Mouse (Mus musculus): ENCODE measurements around the gene Map1s. TPM values are rescaled to one million over a fixed set of nuclear protein-coding genes. Genes with fewer than 3 reads are reported as not detected.
A peak's percentile ranks its signal among the peaks of the same experiment; 100 is the strongest.

Map1s gene
- polyA plus RNA-seq (2015; fragmentation: Nextera tagmentation; extraction: Ambion mirVana) = 60.1 and 62.0 TPM in 2 replicates

DNA sequence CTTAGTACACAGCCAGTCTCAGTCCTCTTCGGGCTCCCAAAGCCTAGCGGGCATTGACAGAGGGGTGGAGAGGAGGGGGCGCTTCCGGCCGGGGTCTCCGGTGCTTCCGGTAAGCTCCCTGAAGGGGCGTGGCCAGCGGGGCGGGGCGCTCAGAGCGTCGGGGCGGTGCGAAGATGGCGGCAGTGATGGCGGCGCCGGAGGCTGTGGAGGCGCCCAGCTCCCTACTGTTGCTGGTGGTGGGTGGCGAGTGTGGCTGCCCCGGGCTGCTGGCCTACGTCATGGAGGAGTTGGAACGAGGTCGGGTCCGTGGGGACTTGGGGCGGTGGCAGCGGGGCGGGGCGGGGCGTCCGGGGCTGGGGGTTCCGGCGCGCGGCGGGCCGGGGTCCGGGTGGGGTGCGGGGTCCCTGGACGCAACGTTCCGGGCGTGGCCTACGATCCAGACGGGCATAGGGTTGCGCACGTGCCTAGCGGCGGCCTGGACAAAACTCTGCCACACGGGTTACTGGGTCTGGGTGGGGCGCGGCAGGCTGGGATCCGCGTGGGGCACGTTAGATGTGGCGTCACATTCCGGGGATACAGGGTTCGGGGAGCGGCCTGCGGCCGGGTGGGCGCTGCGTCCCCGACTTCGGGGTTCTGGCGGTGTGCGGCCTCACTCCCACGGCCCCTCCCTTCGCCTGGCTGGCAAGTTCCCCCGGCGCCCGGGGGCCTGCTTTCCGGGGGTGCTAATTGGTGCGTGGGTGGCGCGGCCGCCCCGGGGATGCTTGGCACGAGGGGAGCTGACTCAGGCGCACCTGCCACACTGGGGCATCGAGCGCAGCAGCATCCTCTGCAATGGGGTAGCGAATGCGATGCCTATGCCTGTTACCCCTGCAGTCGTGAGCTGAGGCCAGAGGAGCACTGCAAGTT is at the start of gene Map1s:
Gene Map1s (plus strand): TSS at position 102 of the 906 bp plus-strand sequence.
- WGBS = under 1% methylated on average over 80 of the region's 86 CpGs
- Histone ChIP-seq H3K4me1 (peaks cover 19% of the 10 kb centered on the region), H3K4me2 (replicated peaks) (peak within 1 kb of the TSS; percentile 93)

GRCm38 (mm10) chr8:70856028-70856427 is 49.7 kb upstream of the Map1s start:
- ATAC-seq (replicated peaks) = no peak
- H3K36me3 ChIP-seq = 0 out of 2 replicates have a peak, but pooled peaks cover 2% of the 10 kb centered on the region
- 69% methylated on average over 5 of the region's 5 CpGs for WGBS
- H3K4me1 ChIP-seq = peaks cover 17% of the 10 kb centered on the region
- no peak overlapping the region for H3K4me3 ChIP-seq
- no peak overlapping the region for H3K9ac ChIP-seq (replicated peaks)
- H3K9me3 ChIP-seq = no peaks in the 10 kb centered on the region
- H3K4me2 ChIP-seq (replicated peaks) = no peak overlapping the region
- no peak overlapping the region for H3K27ac ChIP-seq (replicated peaks)
- H3K27me3 ChIP-seq = no peaks in the 10 kb centered on the region

More for the DNA sequence above, at the start of gene Map1s:
- Histone ChIP-seq H3K27me3 (peaks cover 7% of the 10 kb centered on the region; the same call in 1 of the 2 replicates), H3K9ac (replicated peaks) (peak within 1 kb of the TSS; percentile 87), H3K4me3 (peak within 1 kb of the TSS; percentile 95), H3K36me3 (no peaks in the 10 kb centered on the region), H3K9me3 (no peaks in the 10 kb centered on the region), H3K27ac (replicated peaks) (peak within 1 kb of the TSS; percentile 96)
- peak; percentile 95 for ATAC-seq (replicated peaks)

GRCm38 (mm10) chr8:70856541-70857197 is 49.1 kb upstream of the Map1s start:
- H3K4me1 ChIP-seq = peaks cover 17% of the 10 kb centered on the region
- peak overlapping the region; percentile 78 for H3K4me2 ChIP-seq (replicated peaks)
- no peaks in the 10 kb centered on the region for H3K9me3 ChIP-seq
- peak overlapping the region; percentile 48 for H3K4me3 ChIP-seq
- H3K27ac ChIP-seq (replicated peaks) = no peak overlapping the region
- ATAC-seq (replicated peaks) = peak; percentile 76
- H3K9ac ChIP-seq (replicated peaks) = peak overlapping the region; percentile 49
- no peaks in the 10 kb centered on the region for H3K27me3 ChIP-seq
- 6% methylated on average over 33 of the region's 33 CpGs for WGBS
- H3K36me3 ChIP-seq = 0 out of 2 replicates have a peak, but pooled peaks cover 2% of the 10 kb centered on the region

- no peaks in the 10 kb centered on the region for H3K27me3 ChIP-seq
- WGBS = 10% methylated on average over 4 of the region's 4 CpGs
- H3K36me3 ChIP-seq = 0 out of 2 replicates have a peak, but pooled peaks cover 2% of the 10 kb centered on the region
- no peak for ATAC-seq (replicated peaks)
- peak overlapping the region; percentile 48; the same call in 1 of the 2 replicates for H3K4me3 ChIP-seq
- no peak overlapping the region for H3K9ac ChIP-seq (replicated peaks)
- peaks cover 25% of the 10 kb centered on the region for H3K4me1 ChIP-seq
- H3K4me2 ChIP-seq (replicated peaks) = peak overlapping the region; percentile 78; the same call in 1 of the 2 replicates
- no peak overlapping the region for H3K27ac ChIP-seq (replicated peaks)
- no peaks in the 10 kb centered on the region for H3K9me3 ChIP-seq
These were observed 48.2 kb upstream of the Map1s start for GRCm38 (mm10) chr8:70857516-70857915.

GRCm38 (mm10) chr8:70862824-70863641 is 42.7 kb upstream of the Map1s start, which contains the start of gene Kcnn1:
Gene Kcnn1 (minus strand): TSS chr8:70863258.
- Histone ChIP-seq H3K27ac (replicated peaks) (peak within 1 kb of the TSS; percentile 97), H3K27me3 (no peaks in the 10 kb centered on the region; the same call in 1 of the 2 replicates), H3K4me3 (peak within 1 kb of the TSS; percentile 57), H3K4me2 (replicated peaks) (peak within 1 kb of the TSS; percentile 92), H3K4me1 (peaks cover 46% of the 10 kb centered on the region), H3K9me3 (no peaks in the 10 kb centered on the region), H3K9ac (replicated peaks) (peak within 1 kb of the TSS; percentile 58), H3K36me3 (peaks cover 2% of the 10 kb centered on the region; the same call in 1 of the 2 replicates)
- WGBS = 1% methylated on average over 55 of the region's 55 CpGs
- ATAC-seq (replicated peaks) = no peak

DNA sequence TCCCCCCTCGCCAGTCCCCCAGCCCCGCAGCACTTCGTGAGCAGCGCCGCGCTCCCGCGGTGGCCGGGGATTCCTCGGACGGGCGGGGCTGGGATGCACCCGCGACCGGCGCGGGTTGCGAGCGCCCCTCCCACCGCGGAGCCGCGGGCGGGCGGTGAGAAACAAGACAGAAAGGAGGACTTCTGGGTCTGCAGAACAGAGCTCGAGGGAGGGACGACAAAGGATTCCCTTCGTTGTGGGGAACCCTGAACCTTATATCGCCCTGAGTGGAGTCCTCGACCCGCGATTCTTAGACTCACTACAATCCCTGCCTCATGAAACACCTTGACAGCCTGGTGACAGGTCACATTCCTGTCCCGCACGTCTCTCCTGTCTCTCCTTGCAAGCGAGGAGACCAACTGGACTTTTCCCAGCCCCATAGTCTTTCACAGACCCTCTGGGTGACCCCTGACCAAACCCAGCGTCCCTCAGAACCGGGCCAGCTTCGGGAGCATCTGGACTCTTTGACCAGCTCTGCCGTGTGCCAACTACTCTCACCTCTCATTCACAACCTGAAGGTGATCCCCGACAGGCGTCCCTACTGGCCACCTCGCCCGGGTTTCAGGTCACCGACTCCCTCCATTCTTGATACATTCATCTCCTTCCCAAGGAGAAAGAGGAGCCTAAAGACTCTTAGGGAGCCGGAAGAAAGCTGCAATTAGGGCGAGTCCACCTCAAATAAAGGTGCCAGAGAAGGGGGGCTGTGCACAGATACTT is 41.6 kb upstream of the Map1s start:
- Histone ChIP-seq H3K9me3 (no peaks in the 10 kb centered on the region), H3K4me2 (replicated peaks) (peak overlapping the region; percentile 92), H3K9ac (replicated peaks) (peak overlapping the region; percentile 58), H3K4me1 (peaks cover 57% of the 10 kb centered on the region), H3K27ac (replicated peaks) (peak overlapping the region; percentile 97), H3K4me3 (peak overlapping the region; percentile 57), H3K27me3 (no peaks in the 10 kb centered on the region; the same call in 1 of the 2 replicates), H3K36me3 (peaks cover 4% of the 10 kb centered on the region; the same call in 1 of the 2 replicates)
- under 1% methylated on average over 46 of the region's 46 CpGs for WGBS
- ATAC-seq (replicated peaks) = no peak

GRCm38 (mm10) chr8:70864712-70865221 is 41.0 kb upstream of the Map1s start:
- 1% methylated on average over 24 of the region's 24 CpGs for WGBS
- Histone ChIP-seq H3K4me1 (peaks cover 63% of the 10 kb centered on the region), H3K27ac (replicated peaks) (peak overlapping the region; percentile 97), H3K4me3 (peak overlapping the region; percentile 57), H3K9ac (replicated peaks) (peak overlapping the region; percentile 58), H3K27me3 (no peaks in the 10 kb centered on the region; the same call in 1 of the 2 replicates), H3K9me3 (no peaks in the 10 kb centered on the region), H3K4me2 (replicated peaks) (peak overlapping the region; percentile 92), H3K36me3 (peaks cover 4% of the 10 kb centered on the region; the same call in 1 of the 2 replicates)
- peak; percentile 33 for ATAC-seq (replicated peaks)

GRCm38 (mm10) chr8:70865350-70866000 is 40.3 kb upstream of the Map1s start:
- Histone ChIP-seq H3K4me1 (peaks cover 68% of the 10 kb centered on the region), H3K9ac (replicated peaks) (peak overlapping the region; percentile 58), H3K4me2 (replicated peaks) (peak overlapping the region; percentile 92), H3K4me3 (peak overlapping the region; percentile 57), H3K27me3 (no peaks in the 10 kb centered on the region; the same call in 1 of the 2 replicates), H3K27ac (replicated peaks) (peak overlapping the region; percentile 97), H3K36me3 (peaks cover 4% of the 10 kb centered on the region; the same call in 1 of the 2 replicates), H3K9me3 (no peaks in the 10 kb centered on the region)
- peak; percentile 85 for ATAC-seq (replicated peaks)
- under 1% methylated on average over 46 of the region's 46 CpGs for WGBS

- Histone ChIP-seq H3K9me3 (no peaks in the 10 kb centered on the region), H3K4me1 (peaks cover 68% of the 10 kb centered on the region), H3K9ac (replicated peaks) (peak overlapping the region; percentile 45), H3K27ac (replicated peaks) (peak overlapping the region; percentile 97), H3K27me3 (no peaks in the 10 kb centered on the region; the same call in 1 of the 2 replicates), H3K36me3 (peaks cover 4% of the 10 kb centered on the region; the same call in 1 of the 2 replicates), H3K4me2 (replicated peaks) (peak overlapping the region; percentile 92), H3K4me3 (peak overlapping the region; percentile 57)
- 6% methylated on average over 12 of the region's 12 CpGs for whole genome bisulfite sequencing
- ATAC-seq (replicated peaks) = no peak; the same call in none of the 2 replicates
These were observed 39.7 kb upstream of the Map1s start for GRCm38 (mm10) chr8:70866001-70866520.

- H3K4me2 ChIP-seq (replicated peaks) = peak overlapping the region; percentile 92; the same call in 1 of the 2 replicates
These were observed 39.2 kb upstream of the Map1s start for GRCm38 (mm10) chr8:70866566-70866965.

More at GRCm38 (mm10) chr8:70866566-70866965, 39.2 kb upstream of the Map1s start:
- ATAC-seq (replicated peaks) = no peak
- Histone ChIP-seq H3K9me3 (no peaks in the 10 kb centered on the region), H3K27ac (replicated peaks) (peak overlapping the region; percentile 97), H3K4me3 (no peak overlapping the region), H3K9ac (replicated peaks) (no peak overlapping the region), H3K27me3 (no peaks in the 10 kb centered on the region; the same call in 1 of the 2 replicates), H3K4me1 (peaks cover 70% of the 10 kb centered on the region), H3K36me3 (peaks cover 4% of the 10 kb centered on the region; the same call in 1 of the 2 replicates)
- 84% methylated on average over 7 of the region's 7 CpGs for WGBS
